8 mouse cellular contexts compared by ENCODE assay signal in genomic region chr3:126903543-126903942, GRCm38 (mm10).
DNase-seq lines count a peak whose midpoint lies in the region; ATAC-seq and TF ChIP-seq lines count a peak whose summit lies in the region.

No protein-coding gene starts in this region.

- ATAC-seq in midbrain, embryonic 13.5 days = peak; percentile 89

- in situ Hi-C loops in ES-E14 (cut with MboI; ENCODE audit: low sequenced_read_pairs in 2 of 2, unreplicated experiment in 2 of 2) = no loop called here

- peak; percentile 44 to 64 for DNase-seq in layer of hippocampus, postnatal 10 days (ENCODE audit: low spot score in 2 of 2)
- no peak for DNase-seq in layer of hippocampus, adult 8-10 months (ENCODE audit: low spot score in 2 of 2)
- DNase-seq in ES-E14 (ENCODE audit: low read depth, low spot score) = no peak
- DNase-seq in cerebellum, adult 9-11 months = peak; percentile 17
- peak; percentile 12 for DNase-seq in gastrocnemius, postnatal 25 days
- peak; percentile 58 for DNase-seq in kidney, postnatal 10 days
- no peak for DNase-seq in testis, postnatal 10 days (ENCODE audit: low spot score)

- no peak overlapping the region for H3K27ac ChIP-seq in ES-E14 (ENCODE audit: insufficient read depth, low read depth, low read length, poor library complexity, severe bottlenecking)
- H3K27ac ChIP-seq in midbrain, embryonic 13.5 days = no peak overlapping the region

- 17% methylated on average over 3 of the region's 3 CpGs for WGBS in midbrain, embryonic 13.5 days

- no peaks in the 10 kb centered on the region for H3K36me3 ChIP-seq in ES-E14 (ENCODE audit: control insufficient read depth, insufficient read depth, low read length, poor library complexity, severe bottlenecking)
- H3K36me3 ChIP-seq in midbrain, embryonic 13.5 days = no peaks in the 10 kb centered on the region

- no peaks in the 10 kb centered on the region for H3K9me3 ChIP-seq in ES-E14 (ENCODE audit: control insufficient read depth, insufficient read depth, low read depth, low read length)
- no peaks in the 10 kb centered on the region for H3K9me3 ChIP-seq in midbrain, embryonic 13.5 days

- H3K4me1 ChIP-seq in ES-E14 (ENCODE audit: control insufficient read depth in 2 of 2, insufficient read depth in 2 of 2, low read length in 2 of 2, poor library complexity in 1 of 2) = no peaks in the 10 kb centered on the region
- no peaks in the 10 kb centered on the region for H3K4me1 ChIP-seq in midbrain, embryonic 13.5 days (replicated peaks)

- H3K27me3 ChIP-seq in midbrain, embryonic 13.5 days = no peaks in the 10 kb centered on the region

- no peak overlapping the region for H3K9ac ChIP-seq in ES-E14 (ENCODE audit: insufficient read depth, low read depth, low read length, poor library complexity, severe bottlenecking)
- H3K9ac ChIP-seq in midbrain, embryonic 13.5 days (replicated peaks) = no peak overlapping the region

- H3K4me3 ChIP-seq in ES-E14 (ENCODE audit: insufficient read depth in 1 of 2, low read depth in 1 of 2, low read length in 2 of 2, poor library complexity in 1 of 2, severe bottlenecking in 1 of 2) = no peak overlapping the region
- no peak overlapping the region for H3K4me3 ChIP-seq in midbrain, embryonic 13.5 days (replicated peaks)

- H3K4me2 ChIP-seq in midbrain, embryonic 13.5 days (replicated peaks) = no peak overlapping the region

TF ChIP-seq in ES-E14, 5 proteins besides CTCF, POLR2A, EP300 and RAD21:
- no peak for TF ChIP-seq HCFC1 (IDR thresholded peaks at IDR 0.05; ENCODE audit: borderline replicate concordance, insufficient read depth, low read length)
- peak; percentile 48; the same call in 1 of the 2 replicates for TF ChIP-seq ZC3H11A (IDR thresholded peaks at IDR 0.05; ENCODE audit: borderline replicate concordance, low read depth, low read length)
- peak; percentile 94 for TF ChIP-seq ZNF384 (IDR thresholded peaks at IDR 0.05; ENCODE audit: low read depth, low read length)

Comparison
In these comparisons a context has a peak if more than half of its experiments do, and no peak if none do; other contexts are left out.
1. DNase-seq: peak in layer of hippocampus, postnatal 10 days (2 of 2), cerebellum, adult 9-11 months (single experiment), gastrocnemius, postnatal 25 days (single experiment) and kidney, postnatal 10 days (single experiment); none in layer of hippocampus, adult 8-10 months (0 of 2), ES-E14 (single experiment) and testis, postnatal 10 days (single experiment).